ENCODE assay signal across 12 mouse cellular contexts in genomic region chr16:43332734-43333133, GRCm38 (mm10).
"Had no signal": no experiment of that assay in that cellular context is flagged by ENCODE, and none has a peak within 500 bp of the region (broad histone marks: within the 10 kb centered on the region; RNA-seq: fewer than 3 reads in every experiment).

No protein-coding gene starts in this region.

- H3K4me2 ChIP-seq: limb, embryonic 15.5 days; midbrain, embryonic 15.5 days; neural tube, embryonic 13.5 days had no signal

- H3K27me3 ChIP-seq: limb, embryonic 15.5 days; midbrain, embryonic 15.5 days; neural tube, embryonic 13.5 days had no signal

- H3K36me3 ChIP-seq: limb, embryonic 15.5 days; midbrain, embryonic 10.5 days; midbrain, embryonic 15.5 days; neural tube, embryonic 13.5 days had no signal

- H3K9ac ChIP-seq: limb, embryonic 15.5 days; liver, embryonic 14.5 days; midbrain, embryonic 15.5 days; neural tube, embryonic 13.5 days had no signal

- ATAC-seq: midbrain, embryonic 15.5 days had no signal

- H3K4me1 ChIP-seq: limb, embryonic 15.5 days had no signal

- H3K27ac ChIP-seq: kidney, postnatal 0 days; left cerebral cortex, adult 2 months; limb, embryonic 15.5 days; liver, embryonic 14.5 days; midbrain, embryonic 10.5 days; midbrain, embryonic 15.5 days; neural tube, embryonic 13.5 days had no signal

- H3K9me3 ChIP-seq: limb, embryonic 15.5 days; midbrain, embryonic 10.5 days; midbrain, embryonic 15.5 days; neural tube, embryonic 13.5 days had no signal

- DNase-seq: kidney, adult 8-10 months; kidney, postnatal 36 days; lung, adult 18-20 months; retina, postnatal 1 day; thymus, postnatal 36 days had no signal

- H3K4me3 ChIP-seq: left cerebral cortex, adult 2 months; limb, embryonic 15.5 days; midbrain, embryonic 10.5 days; midbrain, embryonic 15.5 days; neural tube, embryonic 13.5 days had no signal
